Mouse (Mus musculus) spleen, adult 2 months (tissue): ENCODE measurements at regions not wholly inside any gene's neighbourhood (a gene's known extent, or its start where the extent isn't known, plus 50 kb on each side); places are given as distances from the start of the nearest gene placed in this dataset.

ENCODE experiments used
- DNase-seq, 2 experiments: peaks; one replicate each; pipeline versions ENCODE4 v3.0.0 to v3.0.0-alpha.2; 2012 to 2021; ENCODE audit warnings: low spot score in 2 of 2, low read depth in 1 of 2
- H3K27ac ChIP-seq: fragments of 200-500 bp; 2 replicates; pipeline ENCODE4 v1.5.1; 2012; ENCODE audit warnings: low read length, inconsistent platforms; ENCODE audit not compliant: insufficient read depth
- H3K27me3 ChIP-seq: fragments of 200-500 bp; 2 replicates; pipeline ENCODE4 v1.6.1; 2012; ENCODE audit warnings: mild to moderate bottlenecking, moderate library complexity, low read length, inconsistent platforms; ENCODE audit not compliant: control insufficient read depth, insufficient read depth
- H3K36me3 ChIP-seq: fragments of 200-500 bp; 2 replicates; pipeline ENCODE4 v1.6.1; 2012; ENCODE audit warnings: mild to moderate bottlenecking, low read length, inconsistent platforms; ENCODE audit not compliant: control insufficient read depth, insufficient read depth
- H3K4me1 ChIP-seq: fragments of 200-500 bp; 2 replicates; pipeline ENCODE4 v1.6.1; 2011; ENCODE audit warnings: inconsistent platforms; ENCODE audit not compliant: control insufficient read depth, insufficient read depth, insufficient read length
- H3K4me3 ChIP-seq: fragments of 200-500 bp; 2 replicates; pipeline ENCODE4 v1.5.1; 2011; ENCODE audit warnings: mild to moderate bottlenecking, inconsistent platforms; ENCODE audit not compliant: insufficient read depth, insufficient read length; ENCODE audit errors: extremely low read depth
- CTCF ChIP-seq: fragments of 200-500 bp; IDR thresholded peaks from 2 replicates; pipeline ENCODE4 v1.5.1; 2011; ENCODE audit warnings: mild to moderate bottlenecking, inconsistent platforms; ENCODE audit not compliant: insufficient read depth, insufficient read length, insufficient replicate concordance; ENCODE audit errors: extremely low read depth
- POLR2A ChIP-seq: fragments of 200-500 bp; IDR thresholded peaks from 2 replicates; pipeline ENCODE4 v1.6.1; 2011; ENCODE audit warnings: low read depth, low read length, inconsistent platforms
- WGBS: fragments of 180-500 bp; shearing (Covaris S2); methylation state at CpG from one replicate; pipeline ENCODE4 v1.1.7; 2018; 5-methylcytosine and 5-hydroxymethylcytosine counted together

DNA sequence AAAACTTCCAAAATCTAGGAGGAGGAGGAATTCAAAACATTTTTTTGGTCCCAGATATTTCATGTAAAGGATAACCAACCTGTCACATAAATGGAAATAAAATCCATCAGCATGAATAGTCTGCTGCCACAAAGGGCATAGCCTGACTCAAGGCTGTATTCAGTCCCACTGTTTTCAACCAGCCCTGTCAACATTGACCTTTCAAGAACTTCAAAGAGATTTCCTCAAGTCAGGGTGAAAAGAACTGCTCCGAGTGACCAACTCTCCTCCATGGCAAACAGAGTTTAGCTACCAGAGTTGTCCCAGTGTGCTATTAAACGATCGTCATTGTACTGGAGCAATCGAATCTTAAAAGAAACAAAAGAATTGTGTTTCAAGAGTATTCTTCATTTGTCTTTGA is 606.5 kb upstream of the Arid1b start:
- WGBS = 89% methylated on average over 4 of the region's 4 CpGs
- Histone ChIP-seq H3K27me3 (no peaks in the 10 kb centered on the region), H3K36me3 (no peaks in the 10 kb centered on the region), H3K4me3 (no peak overlapping the region), H3K4me1 (no peaks in the 10 kb centered on the region), H3K27ac (no peak overlapping the region)
- DNase-seq = no peak
- TF ChIP-seq POLR2A (no peak), CTCF (no peak)

DNA sequence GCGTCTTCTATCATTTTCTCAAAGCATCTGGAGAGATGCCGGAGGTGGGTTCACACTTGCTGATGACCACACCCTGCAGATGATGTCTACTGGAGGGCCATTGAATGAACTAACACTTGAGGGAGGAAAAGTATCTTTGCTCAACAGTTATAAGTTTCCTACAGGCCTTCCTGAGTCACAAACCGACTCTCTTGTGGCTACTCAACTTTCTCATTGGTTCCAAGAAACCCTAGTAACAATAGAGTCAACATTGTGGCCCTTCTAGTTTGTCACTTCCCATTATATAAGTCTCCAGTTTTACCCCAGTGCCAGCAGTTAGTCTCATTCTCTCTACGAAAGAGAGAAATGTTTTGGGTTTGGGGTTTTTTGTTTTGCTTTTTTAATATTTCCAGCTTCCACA is 604.1 kb upstream of the Arid1b start:
- no peak for TF ChIP-seq POLR2A
- no peak for TF ChIP-seq CTCF
- Histone ChIP-seq H3K4me3 (no peak overlapping the region), H3K36me3 (no peaks in the 10 kb centered on the region), H3K27me3 (no peaks in the 10 kb centered on the region), H3K27ac (no peak overlapping the region), H3K4me1 (no peaks in the 10 kb centered on the region)
- DNase-seq = no peak
- WGBS = 65% methylated on average over 4 of the region's 4 CpGs

DNA sequence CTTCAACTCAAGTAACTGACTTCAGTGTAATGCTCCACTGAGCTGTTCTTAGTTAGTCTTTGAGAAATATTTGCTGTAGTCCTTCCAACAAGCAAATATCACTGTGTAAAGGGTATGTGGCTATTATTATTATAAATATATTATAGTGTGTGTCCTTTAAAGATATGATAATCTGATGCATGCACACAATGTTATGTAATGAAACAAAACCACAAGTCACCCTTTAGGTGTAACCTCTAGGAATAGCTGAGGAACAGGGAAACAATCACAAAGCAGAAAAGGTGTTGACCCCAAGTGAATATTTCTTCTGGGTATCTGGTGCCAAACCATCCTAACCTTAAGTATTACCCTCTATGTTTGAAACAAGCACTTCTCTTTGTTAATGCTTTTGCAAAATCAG is 603.6 kb upstream of the Arid1b start:
- Histone ChIP-seq H3K4me3 (no peak overlapping the region), H3K36me3 (no peaks in the 10 kb centered on the region), H3K27me3 (no peaks in the 10 kb centered on the region), H3K27ac (no peak overlapping the region), H3K4me1 (no peaks in the 10 kb centered on the region)
- no peak for DNase-seq
- TF ChIP-seq POLR2A (no peak), CTCF (no peak)

DNA sequence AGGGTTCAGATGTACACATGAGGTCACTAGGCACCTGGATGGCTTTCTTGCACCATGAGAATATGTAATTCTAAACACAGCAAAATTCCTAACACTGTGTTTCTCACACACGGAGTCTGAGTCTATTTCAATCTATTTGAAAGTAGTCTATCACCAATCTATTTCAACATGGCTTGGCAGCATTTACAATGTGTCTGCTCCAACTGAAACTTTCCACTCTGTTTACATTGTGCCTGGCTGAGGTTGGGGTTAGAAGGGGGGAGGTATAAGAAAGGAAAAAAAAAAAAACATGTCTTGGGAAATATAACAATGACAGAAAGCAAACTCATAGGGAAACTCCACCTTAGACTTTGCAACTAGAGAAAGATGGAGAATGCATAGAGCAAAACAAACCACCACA is 602.9 kb upstream of the Arid1b start:
- no peaks in the 10 kb centered on the region for H3K4me1 ChIP-seq
- 69% methylated on average over 1 of the region's 1 CpGs for WGBS
- H3K27ac ChIP-seq = no peak overlapping the region
- no peak overlapping the region for H3K4me3 ChIP-seq
- DNase-seq = no peak
- H3K36me3 ChIP-seq = no peaks in the 10 kb centered on the region
- TF ChIP-seq CTCF = no peak
- TF ChIP-seq POLR2A = no peak
- no peaks in the 10 kb centered on the region for H3K27me3 ChIP-seq

DNA sequence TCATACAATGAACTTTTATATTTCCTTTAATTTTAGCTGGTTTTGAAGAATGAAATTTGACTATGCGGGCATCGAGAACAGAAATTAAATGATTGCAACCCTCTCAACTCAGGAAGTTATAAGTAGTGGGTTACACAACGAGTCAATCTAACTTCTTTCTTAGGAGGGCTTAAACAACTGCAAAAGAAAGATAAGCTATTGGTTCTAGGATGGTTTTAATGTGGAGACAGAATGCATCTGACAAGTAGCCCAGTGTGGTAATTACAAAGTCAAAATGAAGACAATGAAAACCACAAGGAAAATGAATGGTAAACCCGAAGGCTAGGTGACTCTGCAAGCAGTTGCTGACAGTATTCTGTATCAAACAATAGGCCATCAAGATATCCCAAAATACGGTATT is 598.0 kb upstream of the Arid1b start:
- H3K27me3 ChIP-seq = no peaks in the 10 kb centered on the region
- no peaks in the 10 kb centered on the region for H3K4me1 ChIP-seq
- H3K27ac ChIP-seq = no peak overlapping the region
- H3K4me3 ChIP-seq = no peak overlapping the region
- TF ChIP-seq CTCF = no peak
- TF ChIP-seq POLR2A = no peak
- DNase-seq = no peak
- H3K36me3 ChIP-seq = no peaks in the 10 kb centered on the region
- 48% methylated on average over 5 of the region's 5 CpGs for WGBS

DNA sequence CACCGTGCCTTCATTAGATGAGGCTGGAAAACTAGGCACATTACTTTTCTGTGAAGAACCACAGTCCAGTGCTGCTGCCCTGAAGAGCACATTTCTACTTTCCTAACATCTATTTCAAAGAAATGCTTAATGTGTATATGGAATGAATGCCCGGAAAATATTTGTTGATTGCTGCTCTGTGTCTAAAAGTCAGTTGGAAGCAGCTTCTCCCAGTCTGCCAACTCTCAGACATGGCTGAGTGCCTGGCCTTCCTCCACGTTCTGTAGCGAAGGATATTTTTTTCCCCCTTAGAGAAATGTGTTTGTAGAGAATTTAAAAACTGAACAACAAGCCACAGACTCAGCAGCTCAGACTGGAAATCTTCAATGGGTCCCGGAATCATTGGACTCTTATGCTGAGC is 576.4 kb upstream of the Arid1b start:
- no peaks in the 10 kb centered on the region for H3K36me3 ChIP-seq
- no peak for TF ChIP-seq CTCF
- TF ChIP-seq POLR2A = no peak
- 88% methylated on average over 5 of the region's 5 CpGs for WGBS
- no peak overlapping the region for H3K4me3 ChIP-seq
- no peak overlapping the region for H3K27ac ChIP-seq
- H3K4me1 ChIP-seq = no peaks in the 10 kb centered on the region
- H3K27me3 ChIP-seq = no peaks in the 10 kb centered on the region; the same call in 1 of the 2 replicates
- no peak for DNase-seq

DNA sequence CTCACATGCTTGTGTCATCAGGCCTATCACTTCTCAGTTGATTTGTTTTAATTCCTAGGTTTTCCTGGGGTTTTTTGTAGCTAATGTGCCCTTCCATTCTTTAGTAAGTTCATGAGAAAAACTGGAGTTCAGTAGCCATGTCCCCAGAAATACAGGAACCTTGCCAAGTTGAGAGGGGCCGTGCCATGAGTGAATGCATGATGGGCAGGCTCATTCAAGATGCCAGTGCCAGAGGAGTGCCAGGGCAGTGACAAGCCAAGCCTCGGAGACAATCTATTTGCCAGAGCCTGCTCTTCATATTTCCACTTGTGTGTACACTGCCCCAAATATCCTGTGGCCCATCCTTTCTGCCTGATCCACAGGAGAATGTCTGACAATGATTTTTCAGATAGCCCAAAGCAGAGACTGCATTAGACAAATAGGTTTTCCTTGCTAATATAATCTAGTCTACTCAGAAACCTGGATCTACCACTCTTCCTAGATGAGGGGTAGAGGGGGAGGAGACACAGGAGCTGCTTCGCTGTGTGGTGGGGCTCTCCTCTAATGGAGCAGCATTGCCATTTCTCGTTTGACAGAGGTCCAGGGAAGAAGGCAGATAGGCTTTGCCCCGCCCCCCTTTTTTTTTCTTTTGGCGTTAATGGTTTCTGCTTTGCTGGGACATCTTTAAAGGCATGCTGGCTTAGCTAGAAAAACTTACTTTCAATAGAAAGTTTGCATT is 569.5 kb upstream of the Arid1b start:
- Histone ChIP-seq H3K4me3 (no peak overlapping the region), H3K4me1 (no peaks in the 10 kb centered on the region), H3K36me3 (no peaks in the 10 kb centered on the region), H3K27me3 (no peaks in the 10 kb centered on the region), H3K27ac (no peak overlapping the region)
- DNase-seq = no peak
- WGBS = 66% methylated on average over 6 of the region's 6 CpGs
- TF ChIP-seq POLR2A = no peak
- no peak for TF ChIP-seq CTCF
